Mouse (Mus musculus) megakaryocyte, adult 5-6 weeks (primary cell): ENCODE measurements around the gene Olfr613. TPM values are rescaled to one million over a fixed set of nuclear protein-coding genes. Genes with fewer than 3 reads are reported as not detected.
"Not testable (repeated sequence)": the region's sequence is repeated elsewhere in the genome, so short reads cannot be mapped to it uniquely, and the experiment has no call there.

Experiments
- ATAC-seq: 2 replicates; pipeline ENCODE4 v1.8.0; 2016; ENCODE audit warnings: mild to moderate bottlenecking, inconsistent platforms; ENCODE audit not compliant: poor library complexity, severe bottlenecking
- total RNA-seq, 2 experiments: library from RNA; stranded (forward) in 1 of 2; stranded (reverse) in 1 of 2; fragments of 153-499, 151-499 nt in 1 of 2; fragments of 221-1000, 200-1000 nt in 1 of 2; gene quantifications; 2 replicates each; pipeline versions ENCODE4 v1.2.3 to v1.2.4; 2015 to 2017

Olfr613 gene
- total RNA-seq (2015) = not detected in 2 replicates
- total RNA-seq (2017) = not detected in 2 replicates

- no peak for ATAC-seq
These were observed at the start of gene Olfr613 for GRCm38 (mm10) chr7:103547774-103548173. TSS of gene Olfr613 (plus strand) at chr7:103548074.

- no peak for ATAC-seq
These were observed 35.9 kb upstream of the Olfr613 start, which contains the start of gene Olfr610 for GRCm38 (mm10) chr7:103512022-103512421. TSS of gene Olfr610 (minus strand) at chr7:103512122.

GRCm38 (mm10) chr7:103520746-103521145 lies 27.1 kb upstream of the Olfr613 start, which contains the start of gene Olfr611:
TSS of gene Olfr611 (minus strand) at chr7:103520846.
- ATAC-seq = not testable (repeated sequence)

- ATAC-seq = not testable (repeated sequence)
These were observed 5.3 kb upstream of the Olfr613 start, which contains the start of gene Olfr612 for GRCm38 (mm10) chr7:103542617-103543016. TSS of gene Olfr612 (minus strand) at chr7:103542717.

GRCm38 (mm10) chr7:103555779-103556178 lies 7.9 kb downstream of the Olfr613 start, which contains the start of gene Olfr615:
TSS of gene Olfr615 (plus strand) at chr7:103556079.
- no peak for ATAC-seq

GRCm38 (mm10) chr7:103569043-103569442 lies 21.2 kb downstream of the Olfr613 start, which contains the start of gene Olfr616:
TSS of gene Olfr616 (minus strand) at chr7:103569143.
- no peak for ATAC-seq

- no peak for ATAC-seq
These were observed 24.9 kb downstream of the Olfr613 start, which contains the start of gene Olfr617 for GRCm38 (mm10) chr7:103572761-103573160. TSS of gene Olfr617 (plus strand) at chr7:103573061.

- no peak for ATAC-seq
These were observed 41.9 kb downstream of the Olfr613 start, which contains the start of gene Olfr618 for GRCm38 (mm10) chr7:103589803-103590202. TSS of gene Olfr618 (plus strand) at chr7:103590103.

GRCm38 (mm10) chr7:103600275-103600674 lies 52.4 kb downstream of the Olfr613 start, which contains the start of gene Olfr619:
TSS of gene Olfr619 (plus strand) at chr7:103600575.
- no peak for ATAC-seq

Other genes with a start within 250 kb of the Olfr613 start
Only the 30 nearest of the 33 such genes appear.
- not detected in 2 replicates for gene Olfr598, start 224.5 kb upstream of the Olfr613 start, total RNA-seq (2015)
- gene Olfr598, start 224.5 kb upstream of the Olfr613 start, total RNA-seq (2017) = not detected in 2 replicates
- not detected in 2 replicates for gene Olfr599, start 212.2 kb upstream of the Olfr613 start, total RNA-seq (2015)
- gene Olfr599, start 212.2 kb upstream of the Olfr613 start, total RNA-seq (2017) = not detected in 2 replicates
- not detected in 2 replicates for gene Olfr600, start 198.4 kb upstream of the Olfr613 start, total RNA-seq (2015)
- gene Olfr600, start 198.4 kb upstream of the Olfr613 start, total RNA-seq (2017) = not detected in 2 replicates
- gene Olfr601, start 185.4 kb upstream of the Olfr613 start, total RNA-seq (2015) = not detected in 2 replicates
- gene Olfr601, start 185.4 kb upstream of the Olfr613 start, total RNA-seq (2017) = not detected in 2 replicates
- gene Olfr603, start 161.9 kb upstream of the Olfr613 start, total RNA-seq (2015) = not detected in 2 replicates
- not detected in 2 replicates for gene Olfr603, start 161.9 kb upstream of the Olfr613 start, total RNA-seq (2017)
- not detected in 2 replicates for gene Usp17lc, start 133.0 kb upstream of the Olfr613 start, total RNA-seq (2015)
- gene Usp17lc, start 133.0 kb upstream of the Olfr613 start, total RNA-seq (2017) = not detected in 2 replicates
- gene Olfr605, start 102.6 kb upstream of the Olfr613 start, total RNA-seq (2015) = not detected in 2 replicates
- not detected in 2 replicates for gene Olfr605, start 102.6 kb upstream of the Olfr613 start, total RNA-seq (2017)
- not detected in 2 replicates for gene Olfr606, start 99.0 kb upstream of the Olfr613 start, total RNA-seq (2015)
- not detected in 2 replicates for gene Olfr606, start 99.0 kb upstream of the Olfr613 start, total RNA-seq (2017)
- gene Olfr607, start 83.9 kb upstream of the Olfr613 start, total RNA-seq (2015) = not detected in 2 replicates
- not detected in 2 replicates for gene Olfr607, start 83.9 kb upstream of the Olfr613 start, total RNA-seq (2017)
- gene Olfr608, start 78.2 kb upstream of the Olfr613 start, total RNA-seq (2015) = not detected in 2 replicates
- gene Olfr608, start 78.2 kb upstream of the Olfr613 start, total RNA-seq (2017) = not detected in 2 replicates
- gene Olfr609, start 50.0 kb upstream of the Olfr613 start, total RNA-seq (2015) = not detected in 2 replicates
- gene Olfr609, start 50.0 kb upstream of the Olfr613 start, total RNA-seq (2017) = not detected in 2 replicates
- not detected in 2 replicates for gene Olfr610, start 36.0 kb upstream of the Olfr613 start, total RNA-seq (2015)
- gene Olfr610, start 36.0 kb upstream of the Olfr613 start, total RNA-seq (2017) = not detected in 2 replicates
- not detected in 2 replicates for gene Olfr611, start 27.2 kb upstream of the Olfr613 start, total RNA-seq (2015)
- gene Olfr611, start 27.2 kb upstream of the Olfr613 start, total RNA-seq (2017) = not detected in 2 replicates
- not detected in 2 replicates for gene Olfr612, start 5.4 kb upstream of the Olfr613 start, total RNA-seq (2015)
- gene Olfr612, start 5.4 kb upstream of the Olfr613 start, total RNA-seq (2017) = not detected in 2 replicates
- not detected in 2 replicates for gene Olfr615, start 8.0 kb downstream of the Olfr613 start, total RNA-seq (2015)
- not detected in 2 replicates for gene Olfr615, start 8.0 kb downstream of the Olfr613 start, total RNA-seq (2017)
- not detected in 2 replicates for gene Olfr616, start 21.1 kb downstream of the Olfr613 start, total RNA-seq (2015)
- not detected in 2 replicates for gene Olfr616, start 21.1 kb downstream of the Olfr613 start, total RNA-seq (2017)
- not detected in 2 replicates for gene Olfr617, start 25.0 kb downstream of the Olfr613 start, total RNA-seq (2015)
- not detected in 2 replicates for gene Olfr617, start 25.0 kb downstream of the Olfr613 start, total RNA-seq (2017)
- not detected in 2 replicates for gene Olfr618, start 42.0 kb downstream of the Olfr613 start, total RNA-seq (2015)
- gene Olfr618, start 42.0 kb downstream of the Olfr613 start, total RNA-seq (2017) = not detected in 2 replicates
- gene Olfr619, start 52.5 kb downstream of the Olfr613 start, total RNA-seq (2015) = not detected in 2 replicates
- not detected in 2 replicates for gene Olfr619, start 52.5 kb downstream of the Olfr613 start, total RNA-seq (2017)
- not detected in 2 replicates for gene Olfr620, start 64.5 kb downstream of the Olfr613 start, total RNA-seq (2015)
- gene Olfr620, start 64.5 kb downstream of the Olfr613 start, total RNA-seq (2017) = not detected in 2 replicates
- not detected in 2 replicates for gene Olfr622, start 94.6 kb downstream of the Olfr613 start, total RNA-seq (2015)
- not detected in 2 replicates for gene Olfr622, start 94.6 kb downstream of the Olfr613 start, total RNA-seq (2017)
- gene Olfr623, start 115.6 kb downstream of the Olfr613 start, total RNA-seq (2015) = not detected in 2 replicates
- not detected in 2 replicates for gene Olfr623, start 115.6 kb downstream of the Olfr613 start, total RNA-seq (2017)
- 0.05 TPM in 1 of 2 replicates, not detected in the other for gene Olfr624, start 123.1 kb downstream of the Olfr613 start, total RNA-seq (2015)
- 0.15 TPM in 1 of 2 replicates, not detected in the other for gene Olfr624, start 123.1 kb downstream of the Olfr613 start, total RNA-seq (2017)
- not detected in 2 replicates for gene Olfr625-ps1, start 134.6 kb downstream of the Olfr613 start, total RNA-seq (2015)
- gene Olfr625-ps1, start 134.6 kb downstream of the Olfr613 start, total RNA-seq (2017) = not detected in 2 replicates
- gene Olfr243, start 166.6 kb downstream of the Olfr613 start, total RNA-seq (2015) = not detected in 2 replicates
- gene Olfr243, start 166.6 kb downstream of the Olfr613 start, total RNA-seq (2017) = not detected in 2 replicates
- not detected in 2 replicates for gene Olfr628, start 182.3 kb downstream of the Olfr613 start, total RNA-seq (2015)
- not detected in 2 replicates for gene Olfr628, start 182.3 kb downstream of the Olfr613 start, total RNA-seq (2017)
- not detected in 2 replicates for gene Olfr629, start 196.9 kb downstream of the Olfr613 start, total RNA-seq (2015)
- not detected in 2 replicates for gene Olfr629, start 196.9 kb downstream of the Olfr613 start, total RNA-seq (2017)
- gene Olfr630, start 209.3 kb downstream of the Olfr613 start, total RNA-seq (2015) = not detected in 2 replicates
- not detected in 2 replicates for gene Olfr630, start 209.3 kb downstream of the Olfr613 start, total RNA-seq (2017)
- not detected in 2 replicates for gene Olfr69, start 223.5 kb downstream of the Olfr613 start, total RNA-seq (2015)
- gene Olfr69, start 223.5 kb downstream of the Olfr613 start, total RNA-seq (2017) = not detected in 2 replicates
- not detected in 2 replicates for gene Olfr68, start 231.6 kb downstream of the Olfr613 start, total RNA-seq (2015)
- gene Olfr68, start 231.6 kb downstream of the Olfr613 start, total RNA-seq (2017) = not detected in 2 replicates